Mouse (Mus musculus) CH12.LX (cell line): ENCODE data around the gene Atp5c1. TPM values are rescaled to one million over a fixed set of nuclear protein-coding genes. Genes with fewer than 3 reads are reported as not detected.

Experiments used
- DNase-seq: peaks from one replicate; pipeline ENCODE4 v3.0.0-alpha.2; 2013; ENCODE audit errors: extremely low read depth
- H3K27ac ChIP-seq: 2 replicates; pipeline ENCODE4 v1.5.1; 2012; ENCODE audit warnings: low read depth, mild to moderate bottlenecking, control low read depth, moderate library complexity; ENCODE audit not compliant: insufficient read depth
- H3K27me3 ChIP-seq: replicated peaks from 2 replicates; pipeline ENCODE3; 2012; ENCODE audit warnings: inconsistent platforms
- H3K36me3 ChIP-seq, 2 experiments: replicated peaks in 1 of 2; 2 replicates each; pipeline versions ENCODE3 to v1.6.1; 2012; ENCODE audit warnings: inconsistent platforms in 1 of 2, low read length in 1 of 2, mild to moderate bottlenecking in 1 of 2, mixed read lengths in 1 of 2, moderate library complexity in 1 of 2; ENCODE audit not compliant: control insufficient read depth in 1 of 2, insufficient read depth in 1 of 2
- H3K4me1 ChIP-seq, 2 experiments: 2 replicates each; pipeline ENCODE4 v1.6.1; 2012; ENCODE audit warnings: inconsistent platforms in 1 of 2, moderate library complexity in 1 of 2; ENCODE audit not compliant: insufficient read depth in 2 of 2, control insufficient read depth in 1 of 2
- H3K4me2 ChIP-seq: 2 replicates; pipeline ENCODE4 v1.6.1; 2012; ENCODE audit warnings: low read depth, mild to moderate bottlenecking, control low read depth; ENCODE audit not compliant: poor library complexity, insufficient read depth, severe bottlenecking
- H3K4me3 ChIP-seq, 3 experiments: fragments of 150-350 bp in 1 of 3; sonication (generic) in 1 of 3; replicated peaks in 1 of 3; 2 replicates each; pipeline versions ENCODE3 to v1.5.1; 2011 to 2012; ENCODE audit warnings: low read depth in 2 of 3, low read length in 2 of 3, mild to moderate bottlenecking in 2 of 3, moderate library complexity in 2 of 3, control low read depth in 1 of 3, improper control_type of control experiment in 1 of 3, inconsistent platforms in 1 of 3, mixed read lengths in 1 of 3; ENCODE audit not compliant: poor library complexity in 1 of 3
- H3K79me2 ChIP-seq: replicated peaks from 2 replicates; pipeline ENCODE4 v1.6.1; 2012; ENCODE audit warnings: mild to moderate bottlenecking, moderate library complexity; ENCODE audit not compliant: control insufficient read depth, poor library complexity, insufficient read depth, severe bottlenecking; ENCODE audit errors: extremely low read depth
- H3K9ac ChIP-seq: 2 replicates; pipeline ENCODE4 v1.6.1; 2012; ENCODE audit warnings: low read depth, mild to moderate bottlenecking, control low read depth, moderate library complexity; ENCODE audit not compliant: insufficient read depth
- H3K9me3 ChIP-seq: replicated peaks from 2 replicates; pipeline ENCODE3; 2012; ENCODE audit warnings: low read length, inconsistent platforms, mixed read lengths
- BHLHE40 ChIP-seq: IDR thresholded peaks from 2 replicates; pipeline ENCODE4 v1.6.1; 2011; ENCODE audit warnings: mild to moderate bottlenecking, low read depth, low read length, improper control_type of control experiment
- CHD1 ChIP-seq: IDR thresholded peaks from 2 replicates; pipeline ENCODE4 v1.6.1; 2012; ENCODE audit warnings: low read depth, low read length, improper control_type of control experiment, inconsistent platforms
- CHD2 ChIP-seq: IDR thresholded peaks from 2 replicates; pipeline ENCODE4 v1.6.1; 2011; ENCODE audit warnings: low read length, improper control_type of control experiment
- CTCF ChIP-seq, 2 experiments: IDR thresholded peaks in 1 of 2; conservative IDR thresholded peaks in 1 of 2; 2 replicates each; pipeline ENCODE4 v1.5.1; 2011 to 2012; ENCODE audit warnings: low read depth in 2 of 2, low read length in 2 of 2, improper control_type of control experiment in 1 of 2, inconsistent platforms in 1 of 2, mild to moderate bottlenecking in 1 of 2, moderate library complexity in 1 of 2
- ETS1 ChIP-seq: conservative IDR thresholded peaks from 2 replicates; pipeline ENCODE4 v1.6.1; 2012; ENCODE audit warnings: low read depth, mild to moderate bottlenecking, inconsistent platforms, low read length, improper control_type of control experiment, moderate library complexity
- HCFC1 ChIP-seq: IDR thresholded peaks from 2 replicates; pipeline ENCODE4 v1.6.1; 2012; ENCODE audit warnings: low read depth, mild to moderate bottlenecking, inconsistent platforms, low read length, improper control_type of control experiment
- IRF4 ChIP-seq: IDR thresholded peaks from 2 replicates; pipeline ENCODE4 v1.6.1; 2014; ENCODE audit warnings: low read depth, mild to moderate bottlenecking, inconsistent platforms, low read length, improper control_type of control experiment
- JUND ChIP-seq: conservative IDR thresholded peaks from 2 replicates; pipeline ENCODE4 v1.6.1; 2011; ENCODE audit warnings: low read depth, low read length, improper control_type of control experiment
- KAT2A ChIP-seq: IDR thresholded peaks from 2 replicates; pipeline ENCODE4 v1.6.1; 2012; ENCODE audit warnings: low read length, improper control_type of control experiment, inconsistent platforms; ENCODE audit not compliant: insufficient replicate concordance
- MAFK ChIP-seq: IDR thresholded peaks from 2 replicates; pipeline ENCODE4 v1.6.1; 2011; ENCODE audit warnings: low read length, improper control_type of control experiment; ENCODE audit not compliant: insufficient replicate concordance
- MAX ChIP-seq: IDR thresholded peaks from 2 replicates; pipeline ENCODE4 v1.6.1; 2011; ENCODE audit warnings: low read length, improper control_type of control experiment
- MAZ ChIP-seq: IDR thresholded peaks from 2 replicates; pipeline ENCODE4 v1.6.1; 2012; ENCODE audit warnings: low read depth, mild to moderate bottlenecking, inconsistent platforms, low read length, improper control_type of control experiment, moderate library complexity
- MXI1 ChIP-seq: IDR thresholded peaks from 2 replicates; pipeline ENCODE4 v1.6.1; 2011; ENCODE audit warnings: mild to moderate bottlenecking, low read depth, low read length, improper control_type of control experiment
- MYC ChIP-seq: IDR thresholded peaks from 2 replicates; pipeline ENCODE4 v1.6.1; 2011; ENCODE audit warnings: low read depth, mild to moderate bottlenecking, improper control_type of control experiment, low read length
- NRF1 ChIP-seq: IDR thresholded peaks from 2 replicates; pipeline ENCODE4 v1.6.1; 2014; ENCODE audit warnings: low read depth, mild to moderate bottlenecking, inconsistent platforms, low read length, improper control_type of control experiment, moderate library complexity
- POLR2A ChIP-seq: IDR thresholded peaks from 2 replicates; pipeline ENCODE4 v1.6.1; 2011; ENCODE audit warnings: low read depth, mild to moderate bottlenecking, improper control_type of control experiment, low read length
- RAD21 ChIP-seq: IDR thresholded peaks from 2 replicates; pipeline ENCODE4 v1.6.1; 2011; ENCODE audit warnings: low read depth, mild to moderate bottlenecking, low read length, improper control_type of control experiment, moderate library complexity
- RCOR1 ChIP-seq: conservative IDR thresholded peaks from 2 replicates; pipeline ENCODE4 v1.6.1; 2012; ENCODE audit warnings: low read depth, mild to moderate bottlenecking, inconsistent platforms, low read length, improper control_type of control experiment
- SIN3A ChIP-seq: IDR thresholded peaks from 2 replicates; pipeline ENCODE4 v1.6.1; 2012; ENCODE audit warnings: low read length, improper control_type of control experiment, inconsistent platforms
- SMC3 ChIP-seq: IDR thresholded peaks from 2 replicates; pipeline ENCODE4 v1.6.1; 2011; ENCODE audit warnings: low read depth, low read length, improper control_type of control experiment
- TBP ChIP-seq: conservative IDR thresholded peaks from 2 replicates; pipeline ENCODE4 v1.6.1; 2011; ENCODE audit warnings: low read depth, low read length, improper control_type of control experiment
- TCF12 ChIP-seq: IDR thresholded peaks from 2 replicates; pipeline ENCODE4 v1.6.1; 2014; ENCODE audit warnings: low read depth, mild to moderate bottlenecking, inconsistent platforms, low read length, improper control_type of control experiment
- UBTF ChIP-seq: IDR thresholded peaks from 2 replicates; pipeline ENCODE4 v1.6.1; 2012; ENCODE audit warnings: low read depth, mild to moderate bottlenecking, inconsistent platforms, low read length, improper control_type of control experiment, moderate library complexity
- USF1 ChIP-seq: IDR thresholded peaks from 2 replicates; pipeline ENCODE4 v1.6.1; 2014; ENCODE audit warnings: low read depth, mild to moderate bottlenecking, inconsistent platforms, low read length, improper control_type of control experiment
- ZKSCAN1 ChIP-seq: IDR thresholded peaks from 2 replicates; pipeline ENCODE4 v1.6.1; 2012; ENCODE audit warnings: low read depth, inconsistent platforms, low read length, improper control_type of control experiment, borderline replicate concordance
- ZNF384 ChIP-seq: IDR thresholded peaks from 2 replicates; pipeline ENCODE4 v1.6.1; 2012; ENCODE audit warnings: low read depth, low read length, improper control_type of control experiment, inconsistent platforms
- dilution Hi-C: fragments of 300-500 bp; cut with MboI; formaldehyde crosslinking; loops from 2 replicates; pipeline ENCODE4 v1.14.3; 2020; ENCODE audit warnings: low sequenced_read_pairs; ENCODE audit not compliant: extremely low pct_unique_long_range_greater_than_20kb, extremely low pct_ligation_motif_present
- in situ Hi-C: fragments of 300-500 bp; cut with MboI; formaldehyde crosslinking; loops from 3 replicates; pipeline ENCODE4 v1.14.3; 2019; ENCODE audit warnings: low sequenced_read_pairs, low pct_ligation_motif_present, low pct_unique_long_range_greater_than_20kb, mixed read lengths
- polyA plus RNA-seq: library from polyadenylated mRNA; unstranded; fragments of >175 nt; gene quantifications from 2 replicates; pipeline ENCODE4 v1.2.1, GENCODE M21; 2012; ENCODE audit warnings: low read depth; ENCODE audit not compliant: insufficient read length
- total RNA-seq, 2 experiments: library from RNA; depleted of rRNA; stranded (reverse); fragments of 300-350 nt in 1 of 2; fragments of >200 nt in 1 of 2; gene quantifications; 2 replicates each; pipeline ENCODE4 v1.2.3; 2012 to 2014

Gene Atp5c1
- total and polyA plus RNA-seq, 3 experiments: 336 to 918 (median 423) TPM

GRCm38 (mm10) chr2:10034976-10035375 is 45.3 kb downstream of the Atp5c1 start:
- no peaks in the 10 kb centered on the region for H3K9me3 ChIP-seq
- dilution Hi-C loops (no loop called here), in situ Hi-C loops (no loop called here)
- H3K36me3 ChIP-seq: peaks cover 4 to 51% of the 10 kb centered on the region in 2 experiments
- H3K4me1 ChIP-seq: no peaks in the 10 kb centered on the region
- no peak overlapping the region for H3K27ac ChIP-seq
- no peaks in the 10 kb centered on the region for H3K27me3 ChIP-seq
- no peak for DNase-seq
- H3K4me2 ChIP-seq: no peak overlapping the region
- no peak for TF ChIP-seq BHLHE40
- no peak for TF ChIP-seq SMC3
- no peak for TF ChIP-seq UBTF
- no peak for TF ChIP-seq HCFC1
- no peak for TF ChIP-seq IRF4
- no peak for TF ChIP-seq CHD1
- no peak for TF ChIP-seq ZNF384
- TF ChIP-seq MXI1: no peak
- TF ChIP-seq MAX: no peak
- TF ChIP-seq KAT2A: no peak
- TF ChIP-seq MYC: no peak
- H3K4me3 ChIP-seq: no peak overlapping the region
- H3K79me2 ChIP-seq: peaks cover 4% of the 10 kb centered on the region; the same call in 1 of the 2 replicates
- no peak overlapping the region for H3K9ac ChIP-seq

- DNase-seq: no peak
These were observed 46.6 kb downstream of the Atp5c1 start for GRCm38 (mm10) chr2:10033684-10034083.

GRCm38 (mm10) chr2:10029755-10030154 is 50.6 kb downstream of the Atp5c1 start:
- in situ Hi-C loops: no loop called here
- Histone ChIP-seq H3K4me1 (no peaks in the 10 kb centered on the region), H3K4me3 (no peak overlapping the region), H3K79me2 (peaks cover 4% of the 10 kb centered on the region; the same call in 1 of the 2 replicates), H3K27me3 (no peaks in the 10 kb centered on the region), H3K27ac (no peak overlapping the region), H3K4me2 (no peak overlapping the region), H3K9me3 (no peaks in the 10 kb centered on the region), H3K36me3 (peaks cover 0 to 48% of the 10 kb centered on the region in 2 experiments), H3K9ac (no peak overlapping the region)
- no peak for DNase-seq
- dilution Hi-C loops: no loop called here
- no peak for TF ChIP-seq TCF12
- TF ChIP-seq ZKSCAN1: no peak
- TF ChIP-seq MXI1: no peak
- no peak for TF ChIP-seq RCOR1
- TF ChIP-seq BHLHE40: no peak
- no peak for TF ChIP-seq POLR2A
- no peak for TF ChIP-seq KAT2A
- TF ChIP-seq HCFC1: no peak
- no peak for TF ChIP-seq ETS1
- TF ChIP-seq CTCF (conservative IDR thresholded peaks at IDR 0.05 in 1 of 2, IDR thresholded peaks at IDR 0.05 in 1 of 2; ENCODE audit: low read depth in 2 of 2, low read length in 2 of 2): no peak
- TF ChIP-seq MAX: no peak
- TF ChIP-seq CHD2: no peak
- no peak for TF ChIP-seq MAFK
- TF ChIP-seq ZNF384: no peak
- no peak for TF ChIP-seq RAD21
- TF ChIP-seq MAZ: no peak
- TF ChIP-seq USF1: no peak

More at GRCm38 (mm10) chr2:10033684-10034083, 46.6 kb downstream of the Atp5c1 start:
- H3K79me2 ChIP-seq: peaks cover 4% of the 10 kb centered on the region; the same call in 1 of the 2 replicates
- dilution Hi-C loops: no loop called here
- H3K27ac ChIP-seq: no peak overlapping the region
- TF ChIP-seq TBP (no peak), CTCF (conservative IDR thresholded peaks at IDR 0.05 in 1 of 2, IDR thresholded peaks at IDR 0.05 in 1 of 2; ENCODE audit: low read depth in 2 of 2, low read length in 2 of 2) (0 out of 4 replicates have a peak, but pooled peaks of 1 of the 2 experiments have one; percentile 2), SIN3A (no peak), JUND (no peak), RAD21 (peak; percentile 5), NRF1 (no peak), MAZ (no peak)
- H3K27me3 ChIP-seq: no peaks in the 10 kb centered on the region
- H3K4me3 ChIP-seq: no peak overlapping the region
- H3K36me3 ChIP-seq: peaks cover 0 to 50% of the 10 kb centered on the region in 2 experiments
- no peak overlapping the region for H3K9ac ChIP-seq
- H3K4me1 ChIP-seq: no peaks in the 10 kb centered on the region
- H3K9me3 ChIP-seq: no peaks in the 10 kb centered on the region
- no peak overlapping the region for H3K4me2 ChIP-seq
- in situ Hi-C loops: no loop called here
